Mouse (Mus musculus) CD4-positive, CD25-positive, alpha-beta regulatory T cell, adult 9 weeks (primary cell): ENCODE measurements around the gene Pa2g4. TPM values are rescaled to one million over a fixed set of nuclear protein-coding genes. Genes with fewer than 3 reads are reported as not detected.

ENCODE experiments used
- polyA plus RNA-seq: library from polyadenylated mRNA; unstranded; fragments of 100-300 nt; shearing (Covaris generic); gene quantifications from one replicate; pipeline ENCODE4 v1.2.1, GENCODE M21; 2017

The Pa2g4 gene
- polyA plus RNA-seq, result 43.8 TPM

GRCm38 (mm10) chr10:128565788-128566531, at the start of gene Pa2g4:
Gene Pa2g4 (minus strand): TSS chr10:128565987.

DNA sequence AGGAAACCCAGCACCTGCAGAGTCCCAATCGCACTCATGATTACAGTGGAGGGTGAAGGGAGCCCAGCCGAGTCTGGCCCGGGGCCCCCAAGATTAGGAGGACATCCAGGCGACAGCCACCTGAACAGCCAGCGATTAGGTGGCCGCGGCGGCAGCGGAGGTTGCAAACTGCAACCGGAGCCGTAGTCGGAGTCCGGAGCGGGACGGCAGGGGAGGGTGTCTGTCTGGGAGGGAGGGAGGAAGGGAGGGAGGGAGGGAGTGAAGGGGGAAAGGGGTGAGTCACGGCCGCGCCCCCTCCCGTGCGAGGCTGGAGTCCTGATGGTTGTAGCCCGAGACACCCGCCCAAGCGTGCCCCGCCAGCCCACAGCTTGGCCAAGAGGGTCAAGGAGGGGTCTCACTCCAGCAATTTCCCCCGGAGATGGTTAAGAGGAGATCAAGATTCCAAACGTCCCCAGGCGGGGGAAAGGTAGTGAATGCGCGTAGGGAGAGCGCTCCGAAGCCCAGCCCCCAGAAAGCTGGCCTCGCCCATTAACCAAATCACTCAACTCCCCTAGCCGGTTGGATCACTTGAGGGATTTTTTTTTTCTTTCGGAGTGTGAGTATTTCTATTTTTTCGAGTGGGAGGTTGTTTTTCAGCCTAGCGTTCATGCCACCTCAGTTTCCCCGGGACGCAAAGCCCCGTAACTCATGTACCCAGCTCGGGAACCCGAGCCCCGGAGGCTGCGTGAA, 23.8 kb upstream of the Pa2g4 start, which contains the start of gene Erbb3:
Gene Erbb3 (minus strand): TSS at position 189 of the 729 bp plus-strand sequence.

DNA sequence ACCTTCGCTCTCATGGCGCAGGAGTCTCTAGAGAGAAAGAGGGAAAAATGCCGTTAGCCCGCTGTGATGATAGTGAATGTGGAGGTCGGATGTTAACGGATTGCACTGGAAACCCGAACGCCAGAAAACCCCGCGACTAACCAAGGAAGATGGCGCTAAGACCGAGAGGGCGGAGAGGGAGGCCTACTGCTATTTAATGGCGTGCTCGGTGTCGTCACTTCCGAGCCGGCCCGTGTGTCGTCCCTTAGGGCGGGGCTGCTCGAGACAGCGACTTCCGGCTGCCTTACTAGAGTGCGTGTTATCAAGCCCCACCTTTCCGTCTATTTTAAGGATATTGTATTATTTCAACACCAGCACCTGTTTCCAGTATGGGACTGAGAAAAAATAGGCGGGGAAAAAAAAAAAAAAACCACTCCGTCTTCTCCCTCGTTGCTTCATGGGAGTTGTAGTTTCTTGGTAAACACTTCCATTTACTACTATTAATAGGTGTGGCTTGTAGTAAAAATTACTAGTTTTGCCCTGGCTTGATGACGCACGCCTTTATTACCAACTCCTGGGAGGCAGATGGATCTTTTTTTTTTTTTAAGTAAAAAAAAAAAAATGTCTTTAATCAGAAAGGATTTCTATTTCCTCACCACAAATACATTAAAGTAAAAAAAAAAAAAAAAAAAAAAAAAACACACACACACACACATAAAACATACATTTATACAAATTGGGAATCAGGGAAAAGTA, 16.7 kb downstream of the Pa2g4 start, which contains the start of gene Rpl41:
Gene Rpl41 (minus strand): TSS at position 359 of the 735 bp plus-strand sequence.

GRCm38 (mm10) chr10:128547361-128548032, 18.3 kb downstream of the Pa2g4 start, which contains the start of gene Zc3h10:
Gene Zc3h10 (minus strand): TSS chr10:128547774.

GRCm38 (mm10) chr10:128525671-128526308, 40.0 kb downstream of the Pa2g4 start, which contains the start of gene Esyt1:
Gene Esyt1 (minus strand): TSS chr10:128525871.

Other genes starting within 250 kb of the Pa2g4 start
- 154 TPM for gene Cnpy2, start 243.5 kb downstream of the Pa2g4 start, polyA plus RNA-seq
- gene Cs, start 228.3 kb downstream of the Pa2g4 start, polyA plus RNA-seq, result 182 TPM
- gene Coq10a, start 197.0 kb downstream of the Pa2g4 start, polyA plus RNA-seq, result 14.7 TPM
- gene Ankrd52, start 188.9 kb downstream of the Pa2g4 start, polyA plus RNA-seq, result 1.5 TPM
- not detected for gene Slc39a5, start 164.8 kb downstream of the Pa2g4 start, polyA plus RNA-seq
- gene Nabp2, start 154.5 kb downstream of the Pa2g4 start, polyA plus RNA-seq, result 131 TPM
- 50.5 TPM for gene Rnf41, start 154.3 kb downstream of the Pa2g4 start, polyA plus RNA-seq
- 134 TPM for gene Smarcc2, start 106.7 kb downstream of the Pa2g4 start, polyA plus RNA-seq
- 1,630 TPM for gene Myl6, start 71.8 kb downstream of the Pa2g4 start, polyA plus RNA-seq
- gene Myl6b, start 67.3 kb downstream of the Pa2g4 start, polyA plus RNA-seq, result 4.7 TPM
- gene Esyt1, start 40.1 kb downstream of the Pa2g4 start, polyA plus RNA-seq, result 115 TPM
- gene Zc3h10, start 18.2 kb downstream of the Pa2g4 start, polyA plus RNA-seq, result 34.2 TPM
- gene Rpl41, start 16.7 kb downstream of the Pa2g4 start, polyA plus RNA-seq, result 3,447 TPM
- gene Erbb3, start 23.7 kb upstream of the Pa2g4 start, polyA plus RNA-seq, result 12.0 TPM
- 866 TPM for gene Rps26, start 60.8 kb upstream of the Pa2g4 start, polyA plus RNA-seq
- gene Ikzf4, start 80.0 kb upstream of the Pa2g4 start, polyA plus RNA-seq, result 123 TPM
- 50.8 TPM for gene Suox, start 108.1 kb upstream of the Pa2g4 start, polyA plus RNA-seq
- 55.3 TPM for gene Rab5b, start 130.3 kb upstream of the Pa2g4 start, polyA plus RNA-seq
- 7.0 TPM for gene Pmel, start 138.2 kb upstream of the Pa2g4 start, polyA plus RNA-seq
- gene Cdk2, start 139.0 kb upstream of the Pa2g4 start, polyA plus RNA-seq, result 42.1 TPM
- gene Dgka, start 178.9 kb upstream of the Pa2g4 start, polyA plus RNA-seq, result 777 TPM
- gene Pym1, start 181.9 kb upstream of the Pa2g4 start, polyA plus RNA-seq, result 41.7 TPM
- gene Mmp19, start 224.9 kb upstream of the Pa2g4 start, polyA plus RNA-seq, result 0.12 TPM
- 132 TPM for gene Dnajc14, start 238.1 kb upstream of the Pa2g4 start, polyA plus RNA-seq
- gene Tmem198b, start 238.4 kb upstream of the Pa2g4 start, polyA plus RNA-seq, result 6.7 TPM